Mouse (Mus musculus) hindbrain, embryonic 12.5 days (tissue): ENCODE data around the gene Ldhd. TPM values are rescaled to one million over a fixed set of nuclear protein-coding genes. Genes with fewer than 3 reads are reported as not detected.
"Not testable (repeated sequence)": the region's sequence is repeated elsewhere in the genome, so short reads cannot be mapped to it uniquely, and the experiment has no call there.

Source experiments
- ATAC-seq: fragments of 200-750 bp; cut with Nextera tagmentation; 2 replicates; pipeline ENCODE4 v1.8.0; 2017; ENCODE audit warnings: moderate TSS enrichment; ENCODE audit not compliant: low FRiP score
- H3K27ac ChIP-seq: fragments of 300-500 bp; sonication (generic); 2 replicates; pipeline ENCODE4 v1.5.1; 2016; ENCODE audit warnings: mild to moderate bottlenecking
- H3K27me3 ChIP-seq: fragments of 300-500 bp; sonication (generic); 2 replicates; pipeline ENCODE4 v1.6.1; 2016; ENCODE audit warnings: mild to moderate bottlenecking
- H3K36me3 ChIP-seq: fragments of 300-500 bp; sonication (generic); 2 replicates; pipeline ENCODE4 v1.6.1; 2016; ENCODE audit warnings: mild to moderate bottlenecking
- H3K4me1 ChIP-seq: fragments of 300-500 bp; sonication (generic); 2 replicates; pipeline ENCODE4 v1.6.1; 2016
- H3K4me2 ChIP-seq: fragments of 300-500 bp; sonication (generic); replicated peaks from 2 replicates; pipeline ENCODE4 v1.6.1; 2016; ENCODE audit warnings: mild to moderate bottlenecking
- H3K4me3 ChIP-seq: fragments of 300-500 bp; sonication (generic); 2 replicates; pipeline ENCODE4 v1.5.1; 2016; ENCODE audit warnings: mild to moderate bottlenecking
- H3K9ac ChIP-seq: fragments of 300-500 bp; sonication (generic); 2 replicates; pipeline ENCODE4 v1.6.1; 2016; ENCODE audit warnings: mild to moderate bottlenecking, moderate library complexity
- H3K9me3 ChIP-seq: fragments of 300-500 bp; sonication (generic); replicated peaks from 2 replicates; pipeline ENCODE4 v1.6.1; 2016; ENCODE audit warnings: mild to moderate bottlenecking
- WGBS: fragments of 180-500 bp; shearing (Covaris S2); methylation state at CpG from one replicate; pipeline ENCODE4 v1.1.7; 2016; 5-methylcytosine and 5-hydroxymethylcytosine counted together
- polyA plus RNA-seq: library from polyadenylated mRNA; unstranded; fragments of >200 nt; fragmentation: Nextera tagmentation; extraction: Ambion mirVana; gene quantifications from 2 replicates; pipeline ENCODE4 v1.2.1, GENCODE M21; 2016

The Ldhd gene
- polyA plus RNA-seq, 1 experiment from 2014 or later = 0.50 TPM

DNA sequence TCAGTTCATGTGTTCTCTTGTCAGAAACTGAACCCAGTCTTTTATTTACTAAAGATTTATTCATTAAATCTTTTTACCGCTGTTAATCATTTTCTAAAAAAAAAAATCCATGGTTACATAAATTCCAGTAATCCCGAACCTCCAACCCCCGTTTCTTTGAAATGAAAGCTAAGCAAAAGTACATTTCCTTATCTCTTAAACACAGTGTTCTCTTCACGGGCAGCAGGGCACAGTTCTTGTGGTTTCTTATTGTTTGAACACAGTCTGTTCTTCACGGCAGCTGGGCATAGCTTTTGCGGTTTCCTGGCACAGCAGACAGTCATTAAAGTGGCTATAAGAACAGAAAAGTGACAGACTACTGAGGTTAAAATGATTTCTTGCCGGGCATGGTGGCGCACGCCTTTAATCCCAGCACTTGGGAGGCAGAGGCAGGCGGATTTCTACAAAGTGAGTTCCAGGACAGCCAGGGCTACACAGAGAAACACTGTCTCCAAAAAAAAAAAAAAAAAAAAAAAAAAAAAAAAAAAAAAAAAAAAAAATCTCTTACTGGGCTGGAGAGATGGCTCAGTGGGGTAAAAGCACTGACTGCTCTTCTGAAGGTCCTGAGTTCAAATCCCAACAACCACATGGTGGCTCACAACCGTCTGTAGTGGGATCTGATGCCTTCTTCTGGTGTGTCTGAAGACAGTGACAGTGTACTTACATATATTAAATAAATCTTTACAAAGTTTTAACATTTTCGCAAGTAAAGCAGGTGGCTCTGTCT lies 14.3 kb upstream of the Ldhd start:
- H3K36me3 ChIP-seq, H3K4me1 ChIP-seq, H3K9me3 ChIP-seq, ATAC-seq, H3K27me3 ChIP-seq, H3K9ac ChIP-seq: not testable (repeated sequence)
- Histone ChIP-seq H3K4me3 (peak overlapping the region; percentile 72), H3K27ac (peak overlapping the region; percentile 91), H3K4me2 (peak overlapping the region; percentile 56)
- 74% methylated on average over 12 of the region's 12 CpGs for WGBS

DNA sequence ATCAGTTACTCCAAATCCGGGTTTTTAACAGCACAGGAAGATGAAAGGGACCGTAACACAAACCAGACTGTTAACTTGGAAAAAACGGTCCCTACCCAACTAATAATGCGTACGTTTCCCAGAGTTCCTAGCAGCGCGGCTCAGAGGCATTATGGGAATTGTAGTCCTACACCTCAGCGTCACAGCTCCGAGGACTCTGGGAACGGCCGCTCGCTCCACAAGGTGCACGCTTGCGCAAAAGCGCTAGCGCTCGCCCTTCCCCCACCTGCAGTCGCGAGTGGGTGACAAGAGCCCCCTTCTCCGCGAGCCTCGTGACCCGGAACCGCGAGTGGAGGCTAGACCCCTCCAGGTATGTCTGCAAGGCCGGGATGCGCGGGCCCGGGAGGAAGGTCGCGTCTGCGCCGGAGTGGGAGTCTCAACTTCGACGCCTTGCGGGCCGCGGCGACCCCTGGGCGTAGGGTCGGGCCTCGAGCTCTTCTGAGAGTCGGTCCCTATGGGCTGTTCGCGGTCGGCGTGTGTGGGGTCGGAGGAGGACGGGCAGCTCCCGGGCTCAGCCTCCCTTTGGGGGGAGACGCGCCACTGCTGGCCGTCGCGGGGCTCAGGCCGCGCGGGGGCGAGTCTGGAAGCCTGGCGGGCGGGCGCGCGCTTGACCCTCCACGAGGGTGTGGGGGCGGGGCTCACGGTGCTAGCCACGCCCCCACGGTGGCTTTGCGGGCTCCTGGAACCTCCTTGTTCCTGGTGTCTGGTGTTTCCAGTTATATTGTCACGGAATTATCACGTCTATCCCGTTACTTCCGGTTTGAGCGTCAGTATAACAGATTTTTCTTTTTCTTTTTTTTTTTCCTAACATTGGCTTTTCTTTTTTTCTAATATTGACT lies 13.3 kb upstream of the Ldhd start, which contains the start of gene Zfp1:
TSS of gene Zfp1 (plus strand) at position 138 of the 878 bp plus-strand sequence.
- no peaks in the 10 kb centered on the region for H3K27me3 ChIP-seq
- peak within 1 kb of the TSS; percentile 72 for H3K4me3 ChIP-seq
- peak; percentile 98 for ATAC-seq
- peak within 1 kb of the TSS; percentile 80 for H3K9ac ChIP-seq
- no peaks in the 10 kb centered on the region for H3K36me3 ChIP-seq
- peak within 1 kb of the TSS; percentile 91 for H3K27ac ChIP-seq
- H3K9me3 ChIP-seq = no peaks in the 10 kb centered on the region
- peak within 1 kb of the TSS; percentile 56 for H3K4me2 ChIP-seq
- H3K4me1 ChIP-seq = peaks cover 7% of the 10 kb centered on the region
- WGBS = 1% methylated on average over 75 of the region's 75 CpGs

- Histone ChIP-seq H3K36me3 (no peaks in the 10 kb centered on the region), H3K4me2 (peak overlapping the region; percentile 56), H3K4me1 (peaks cover 7% of the 10 kb centered on the region), H3K27me3 (no peaks in the 10 kb centered on the region), H3K27ac (no peak overlapping the region), H3K4me3 (peak overlapping the region; percentile 72), H3K9ac (0 out of 2 replicates have a peak overlapping the region, but pooled peaks have one; percentile 28), H3K9me3 (no peaks in the 10 kb centered on the region)
- ATAC-seq = peak; percentile 42
- WGBS = 12% methylated on average over 5 of the region's 5 CpGs
These were observed 12.7 kb upstream of the Ldhd start for GRCm38 (mm10) chr8:111642939-111643263.

DNA sequence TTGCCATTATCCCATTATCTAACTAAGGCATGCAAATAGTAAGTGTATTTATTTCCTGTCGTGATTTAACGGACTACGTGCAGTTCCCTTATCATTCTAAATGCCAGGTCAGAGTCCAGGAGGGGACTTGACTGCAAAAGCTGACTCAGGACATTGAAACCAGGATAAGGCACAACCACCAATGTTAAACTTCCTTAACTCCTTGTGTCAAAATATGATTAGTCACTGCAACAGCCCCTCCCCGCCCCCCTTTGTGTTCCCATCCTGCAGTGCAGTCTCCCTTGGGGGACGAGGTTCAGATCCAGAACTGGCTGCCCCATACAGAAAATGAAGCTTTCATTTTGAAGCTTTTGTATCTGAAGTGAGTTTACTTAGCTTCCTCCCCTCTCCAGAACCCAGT lies 12.3 kb upstream of the Ldhd start:
- no peak for ATAC-seq

DNA sequence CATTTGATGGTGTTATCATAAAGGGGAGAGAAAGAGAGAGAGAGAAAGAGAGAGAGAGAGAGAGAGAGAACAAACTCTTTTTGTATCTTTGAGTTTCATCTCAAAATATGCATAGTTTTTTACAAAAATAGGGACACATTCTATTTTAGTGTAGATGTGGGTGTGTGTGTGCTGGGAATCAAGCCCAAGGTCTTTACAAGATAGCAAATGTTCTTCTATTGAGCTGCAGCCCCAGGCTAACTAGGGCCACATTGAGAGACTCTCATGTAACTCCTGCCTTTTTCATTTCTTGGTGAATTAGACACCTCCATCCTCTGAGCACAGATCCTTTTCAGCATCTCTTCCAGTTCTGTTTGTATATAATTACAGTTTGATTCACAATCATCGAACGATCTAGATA lies 10.9 kb upstream of the Ldhd start:
- ATAC-seq = no peak
- 89% methylated on average over 2 of the region's 2 CpGs for WGBS
- H3K4me3 ChIP-seq = no peak overlapping the region

More for the DNA sequence above, 12.3 kb upstream of the Ldhd start:
- H3K9ac ChIP-seq = 0 out of 2 replicates have a peak overlapping the region, but pooled peaks have one; percentile 28
- H3K4me2 ChIP-seq = peak overlapping the region; percentile 56
- no peaks in the 10 kb centered on the region for H3K36me3 ChIP-seq
- H3K4me1 ChIP-seq = peaks cover 7% of the 10 kb centered on the region
- WGBS = 65% methylated on average over 5 of the region's 5 CpGs
- H3K27ac ChIP-seq = no peak overlapping the region
- no peaks in the 10 kb centered on the region for H3K27me3 ChIP-seq
- H3K4me3 ChIP-seq = peak overlapping the region; percentile 72
- no peaks in the 10 kb centered on the region for H3K9me3 ChIP-seq

GRCm38 (mm10) chr8:111638086-111638485 lies 7.9 kb upstream of the Ldhd start:
- H3K9ac ChIP-seq = no peak overlapping the region
- H3K36me3 ChIP-seq = no peaks in the 10 kb centered on the region
- no peak for ATAC-seq
- H3K27me3 ChIP-seq = no peaks in the 10 kb centered on the region
- no peak overlapping the region for H3K4me2 ChIP-seq
- H3K4me1 ChIP-seq = peaks cover 5% of the 10 kb centered on the region
- H3K4me3 ChIP-seq = no peak overlapping the region
- H3K9me3 ChIP-seq = 0 out of 2 replicates have a peak, but pooled peaks cover 3% of the 10 kb centered on the region
- no peak overlapping the region for H3K27ac ChIP-seq

More for the DNA sequence above, 10.9 kb upstream of the Ldhd start:
- H3K36me3 ChIP-seq = no peaks in the 10 kb centered on the region
- no peak overlapping the region for H3K27ac ChIP-seq
- no peaks in the 10 kb centered on the region for H3K27me3 ChIP-seq
- no peaks in the 10 kb centered on the region for H3K9me3 ChIP-seq
- H3K9ac ChIP-seq = no peak overlapping the region
- H3K4me1 ChIP-seq = peaks cover 7% of the 10 kb centered on the region
- H3K4me2 ChIP-seq = no peak overlapping the region

GRCm38 (mm10) chr8:111632976-111633375 lies 2.8 kb upstream of the Ldhd start:
- 94% methylated on average over 3 of the region's 3 CpGs for WGBS
- Histone ChIP-seq H3K9ac (no peak overlapping the region), H3K9me3 (0 out of 2 replicates have a peak, but pooled peaks cover 3% of the 10 kb centered on the region), H3K36me3 (peaks cover 7% of the 10 kb centered on the region; the same call in 1 of the 2 replicates), H3K4me1 (no peaks in the 10 kb centered on the region), H3K27me3 (no peaks in the 10 kb centered on the region), H3K4me2 (no peak overlapping the region), H3K4me3 (no peak overlapping the region), H3K27ac (no peak overlapping the region)
- ATAC-seq = no peak

GRCm38 (mm10) chr8:111631589-111631988 lies 1.4 kb upstream of the Ldhd start:
- ATAC-seq = no peak
- Histone ChIP-seq H3K27me3 (no peaks in the 10 kb centered on the region), H3K36me3 (peaks cover 7% of the 10 kb centered on the region; the same call in 1 of the 2 replicates), H3K4me3 (no peak overlapping the region), H3K9ac (no peak overlapping the region), H3K27ac (no peak overlapping the region), H3K9me3 (0 out of 2 replicates have a peak, but pooled peaks cover 3% of the 10 kb centered on the region), H3K4me1 (no peaks in the 10 kb centered on the region), H3K4me2 (no peak overlapping the region)
- 93% methylated on average over 8 of the region's 8 CpGs for WGBS

GRCm38 (mm10) chr8:111628894-111629501 lies 1.2 kb downstream of the Ldhd start:
- Histone ChIP-seq H3K36me3 (peaks cover 12% of the 10 kb centered on the region; the same call in 1 of the 2 replicates), H3K27me3 (no peaks in the 10 kb centered on the region), H3K9me3 (0 out of 2 replicates have a peak, but pooled peaks cover 3% of the 10 kb centered on the region), H3K27ac (no peak overlapping the region), H3K4me3 (no peak overlapping the region), H3K4me2 (no peak overlapping the region), H3K4me1 (no peaks in the 10 kb centered on the region), H3K9ac (peak overlapping the region; percentile 1; the same call in 1 of the 2 replicates)
- 91% methylated on average over 19 of the region's 19 CpGs for WGBS
- ATAC-seq = no peak

GRCm38 (mm10) chr8:111628401-111628800 lies 1.8 kb downstream of the Ldhd start:
- WGBS = 92% methylated on average over 12 of the region's 12 CpGs
- Histone ChIP-seq H3K36me3 (peaks cover 14% of the 10 kb centered on the region; the same call in 1 of the 2 replicates), H3K27me3 (no peaks in the 10 kb centered on the region), H3K9ac (no peak overlapping the region), H3K4me3 (no peak overlapping the region), H3K4me1 (no peaks in the 10 kb centered on the region), H3K9me3 (0 out of 2 replicates have a peak, but pooled peaks cover 3% of the 10 kb centered on the region), H3K27ac (no peak overlapping the region), H3K4me2 (no peak overlapping the region)
- no peak for ATAC-seq

- WGBS = 96% methylated on average over 9 of the region's 9 CpGs
- no peak for ATAC-seq
These were observed 2.3 kb downstream of the Ldhd start for GRCm38 (mm10) chr8:111627923-111628322.

GRCm38 (mm10) chr8:111626933-111627332 lies 3.2 kb downstream of the Ldhd start:
- Histone ChIP-seq H3K4me1 (peaks cover 2% of the 10 kb centered on the region; the same call in 1 of the 2 replicates), H3K36me3 (peaks cover 21% of the 10 kb centered on the region; the same call in 1 of the 2 replicates), H3K4me3 (no peak overlapping the region), H3K9ac (no peak overlapping the region), H3K27me3 (no peaks in the 10 kb centered on the region), H3K27ac (no peak overlapping the region), H3K4me2 (no peak overlapping the region), H3K9me3 (no peaks in the 10 kb centered on the region)
- ATAC-seq = no peak
- WGBS = 95% methylated on average over 14 of the region's 14 CpGs

More at GRCm38 (mm10) chr8:111627923-111628322, 2.3 kb downstream of the Ldhd start:
- H3K27me3 ChIP-seq = no peaks in the 10 kb centered on the region
- no peaks in the 10 kb centered on the region for H3K4me1 ChIP-seq
- H3K4me2 ChIP-seq = no peak overlapping the region
- H3K36me3 ChIP-seq = peaks cover 14% of the 10 kb centered on the region; the same call in 1 of the 2 replicates
- H3K9me3 ChIP-seq = no peaks in the 10 kb centered on the region
- H3K4me3 ChIP-seq = no peak overlapping the region
- H3K9ac ChIP-seq = no peak overlapping the region
- no peak overlapping the region for H3K27ac ChIP-seq
